Mouse (Mus musculus) intestine, embryonic 14.5 days (tissue): ENCODE data around the gene Tmem222. TPM values are rescaled to one million over a fixed set of nuclear protein-coding genes. Genes with fewer than 3 reads are reported as not detected.

Source experiments
- ATAC-seq: fragments of 200-750 bp; cut with Nextera tagmentation; replicated peaks from 2 replicates; pipeline ENCODE4 v1.8.0; 2017; ENCODE audit warnings: low read depth, moderate number of reproducible peaks, moderate TSS enrichment, moderate library complexity; ENCODE audit not compliant: low FRiP score, low TSS enrichment
- DNase-seq: peaks from one replicate; pipeline ENCODE4 v3.0.0-alpha.2; 2018; ENCODE audit warnings: low spot score
- H3K27ac ChIP-seq: fragments of 300-500 bp; sonication (generic); 2 replicates; pipeline ENCODE4 v1.5.1; 2014; ENCODE audit warnings: low read depth, mild to moderate bottlenecking, control low read depth
- H3K27me3 ChIP-seq: fragments of 300-500 bp; sonication (generic); replicated peaks from 2 replicates; pipeline ENCODE4 v1.6.1; 2014; ENCODE audit warnings: low read length, control low read depth; ENCODE audit not compliant: control insufficient read depth, insufficient read depth
- H3K36me3 ChIP-seq: fragments of 300-500 bp; sonication (generic); 2 replicates; pipeline ENCODE4 v1.6.1; 2014; ENCODE audit warnings: low read length, control low read depth; ENCODE audit not compliant: control insufficient read depth, insufficient read depth
- H3K4me1 ChIP-seq: fragments of 300-500 bp; sonication (generic); replicated peaks from 2 replicates; pipeline ENCODE4 v1.6.1; 2014; ENCODE audit warnings: low read length, control low read depth, mixed read lengths; ENCODE audit not compliant: control insufficient read depth, insufficient read depth
- H3K4me2 ChIP-seq: fragments of 300-500 bp; sonication (generic); 2 replicates; pipeline ENCODE4 v1.6.1; 2014; ENCODE audit warnings: low read length
- H3K4me3 ChIP-seq: fragments of 300-500 bp; sonication (generic); 2 replicates; pipeline ENCODE4 v1.5.1; 2014; ENCODE audit warnings: low read depth, low read length, control low read depth, mixed read lengths
- H3K9ac ChIP-seq: fragments of 300-500 bp; sonication (generic); 2 replicates; pipeline ENCODE4 v1.6.1; 2014; ENCODE audit warnings: mild to moderate bottlenecking, low read length
- H3K9me3 ChIP-seq: fragments of 300-500 bp; sonication (generic); 2 replicates; pipeline ENCODE4 v1.6.1; 2016; ENCODE audit warnings: low read length, control low read depth; ENCODE audit not compliant: control insufficient read depth
- WGBS: fragments of 180-500 bp; shearing (Covaris S2); extraction: QIAGEN DNeasy Blood & Tissue Kit; methylation state at CpG from one replicate; pipeline ENCODE4 v1.1.7; 2014; 5-methylcytosine and 5-hydroxymethylcytosine counted together
- polyA plus RNA-seq: library from polyadenylated mRNA; unstranded; fragments of >200 nt; fragmentation: Nextera tagmentation; extraction: Ambion mirVana; gene quantifications from 2 replicates; pipeline ENCODE4 v1.2.1, GENCODE M21; 2014

The Tmem222 gene
- polyA plus RNA-seq, 1 experiment from 2014 or later = 84.6 TPM

DNA sequence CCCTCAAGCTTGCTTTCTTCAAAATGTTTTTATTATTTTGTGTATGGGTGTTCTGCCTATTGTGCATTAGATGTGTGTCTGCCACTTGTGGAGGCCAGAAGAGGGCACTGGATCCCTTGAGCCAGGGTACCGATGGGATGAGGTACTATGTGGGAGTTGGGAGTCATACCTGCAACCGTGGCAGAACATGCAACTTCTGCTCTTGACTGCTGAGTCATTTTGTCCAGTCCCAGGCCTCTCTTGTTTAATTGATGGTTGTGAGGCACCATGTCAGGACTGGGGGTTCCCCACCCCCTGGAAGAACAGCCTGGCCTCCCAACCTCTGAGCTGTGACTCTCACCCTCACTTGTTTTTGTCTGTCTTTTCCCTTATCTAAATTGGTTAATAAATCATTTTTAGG, 13.0 kb downstream of the Tmem222 start:
- H3K9ac ChIP-seq = no peak overlapping the region
- H3K4me1 ChIP-seq = no peaks in the 10 kb centered on the region
- H3K4me3 ChIP-seq = no peak overlapping the region
- H3K36me3 ChIP-seq = peaks cover 54% of the 10 kb centered on the region
- H3K4me2 ChIP-seq = no peak overlapping the region
- H3K27ac ChIP-seq = no peak overlapping the region
- H3K27me3 ChIP-seq = no peaks in the 10 kb centered on the region
- H3K9me3 ChIP-seq = 0 out of 2 replicates have a peak, but pooled peaks cover 3% of the 10 kb centered on the region
- 90% methylated on average over 2 of the region's 2 CpGs for WGBS
- DNase-seq = no peak
- ATAC-seq = no peak

DNA sequence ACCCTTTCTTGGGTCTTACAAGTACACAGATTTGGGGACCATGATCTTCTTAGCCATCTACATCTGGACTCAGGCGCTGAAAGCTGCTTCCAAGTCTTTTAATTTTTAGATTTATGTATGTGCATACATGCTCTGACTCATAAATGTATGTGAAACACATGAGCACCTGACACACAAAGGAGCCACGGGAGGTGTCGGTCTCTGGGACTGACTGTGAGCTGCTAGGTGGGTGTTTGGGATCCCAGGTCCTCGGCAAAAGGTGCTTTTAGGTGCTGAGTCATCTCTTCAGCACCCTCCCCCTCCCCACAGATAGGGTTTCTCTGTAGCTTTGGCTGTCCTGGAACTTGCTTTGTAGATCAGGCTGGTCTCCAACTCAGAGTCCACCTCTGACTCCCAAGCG, 13.8 kb downstream of the Tmem222 start:
- Histone ChIP-seq H3K27ac (no peak overlapping the region), H3K36me3 (peaks cover 46% of the 10 kb centered on the region), H3K27me3 (no peaks in the 10 kb centered on the region), H3K4me2 (no peak overlapping the region), H3K9me3 (0 out of 2 replicates have a peak, but pooled peaks cover 3% of the 10 kb centered on the region), H3K4me1 (no peaks in the 10 kb centered on the region), H3K9ac (no peak overlapping the region), H3K4me3 (no peak overlapping the region)
- no peak for ATAC-seq
- 89% methylated on average over 5 of the region's 5 CpGs for WGBS
- no peak for DNase-seq

DNA sequence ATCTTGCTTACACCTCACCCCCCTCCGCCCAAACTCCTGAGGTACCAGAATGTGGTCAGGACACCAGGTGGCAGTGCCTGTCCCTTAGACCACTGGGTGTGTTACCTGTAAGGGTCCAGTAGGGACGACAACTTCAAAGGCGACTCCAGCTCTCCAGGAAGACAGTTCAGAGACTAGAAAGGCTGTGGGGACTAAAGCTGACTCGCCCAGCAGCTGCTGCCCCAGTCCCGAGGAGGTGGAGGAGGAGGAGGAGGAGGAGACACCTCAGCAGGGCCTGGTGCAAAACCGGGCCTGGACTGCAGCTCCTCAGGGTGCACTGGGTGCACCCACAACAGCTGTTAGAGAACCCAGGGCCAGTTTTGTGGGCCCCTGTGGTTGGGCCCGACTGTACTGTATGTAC, 14.7 kb downstream of the Tmem222 start, which contains the start of gene Sytl1:
Sytl1 (minus strand) TSS at position 232 of the 400 bp plus-strand sequence.
- no peak within 1 kb of the TSS for H3K9ac ChIP-seq
- 37% methylated on average over 7 of the region's 7 CpGs for WGBS
- H3K36me3 ChIP-seq = peaks cover 37% of the 10 kb centered on the region
- ATAC-seq = no peak
- no peak within 1 kb of the TSS for H3K4me2 ChIP-seq
- no peak within 1 kb of the TSS for H3K27ac ChIP-seq
- H3K9me3 ChIP-seq = 0 out of 2 replicates have a peak, but pooled peaks cover 3% of the 10 kb centered on the region
- DNase-seq = no peak
- H3K4me3 ChIP-seq = no peak within 1 kb of the TSS
- no peaks in the 10 kb centered on the region for H3K27me3 ChIP-seq
- H3K4me1 ChIP-seq = no peaks in the 10 kb centered on the region

DNA sequence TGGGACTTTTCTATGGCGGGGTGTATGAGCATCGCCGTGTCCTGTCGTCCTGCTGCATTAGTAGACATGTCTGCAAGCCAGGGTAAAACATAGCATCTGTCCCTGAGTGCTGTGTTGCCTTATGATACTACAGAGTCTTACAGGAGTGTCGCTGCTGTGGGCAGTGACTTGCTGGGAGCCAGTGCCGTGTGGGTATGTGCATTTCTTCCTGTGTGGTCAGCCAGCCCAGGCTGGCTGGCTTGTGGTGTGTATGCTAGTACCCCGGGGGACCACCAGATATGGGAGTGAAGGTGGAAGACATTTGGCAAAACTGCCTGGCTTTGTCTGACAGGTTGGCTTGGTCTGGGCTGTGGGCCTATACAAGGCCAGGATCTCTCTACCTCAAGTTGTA, 15.2 kb downstream of the Tmem222 start:
- ATAC-seq (no peak), DNase-seq (no peak)
- peaks cover 32% of the 10 kb centered on the region for H3K36me3 ChIP-seq
- H3K9ac ChIP-seq = no peak overlapping the region
- H3K9me3 ChIP-seq = 0 out of 2 replicates have a peak, but pooled peaks cover 3% of the 10 kb centered on the region
- no peak overlapping the region for H3K4me3 ChIP-seq
- H3K27ac ChIP-seq = no peak overlapping the region
- WGBS = 76% methylated on average over 7 of the region's 7 CpGs
- no peak overlapping the region for H3K4me2 ChIP-seq
- H3K4me1 ChIP-seq = no peaks in the 10 kb centered on the region
- H3K27me3 ChIP-seq = 0 out of 2 replicates have a peak, but pooled peaks cover 3% of the 10 kb centered on the region

DNA sequence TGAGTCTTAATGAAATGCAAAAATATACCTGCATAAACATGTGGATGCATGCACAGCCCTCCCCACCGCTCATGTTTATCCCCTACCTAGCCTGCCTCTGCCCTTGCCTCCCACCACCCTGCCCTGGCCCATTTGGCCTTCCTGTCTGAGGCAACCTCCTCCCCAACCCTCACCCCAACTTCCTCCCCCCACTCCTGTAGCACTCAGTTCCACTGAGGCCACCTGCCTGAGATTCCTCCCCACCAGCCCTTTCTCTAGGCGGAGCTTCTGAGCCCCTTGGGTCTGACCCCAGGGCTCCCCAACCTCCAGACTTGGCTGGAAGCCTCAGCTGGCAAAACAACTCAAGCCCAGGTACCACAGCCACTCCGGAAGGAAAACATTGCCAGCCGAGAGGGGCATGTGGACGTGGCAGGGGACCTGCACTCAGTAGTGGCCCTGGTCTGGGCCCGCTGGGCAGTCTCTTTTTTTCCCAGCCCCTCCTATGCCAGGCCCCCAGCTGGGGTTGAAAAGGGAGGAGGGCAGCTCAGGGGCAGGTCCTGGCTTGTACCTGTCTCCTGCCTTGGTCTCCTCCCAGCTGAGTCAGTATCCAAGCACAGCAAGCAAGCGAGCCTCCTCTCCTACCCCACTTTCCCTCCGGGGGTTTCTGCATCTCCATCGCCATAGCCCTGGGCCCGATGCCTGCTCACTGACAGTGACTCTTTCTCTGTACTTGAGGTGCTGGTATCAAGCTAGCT, 15.8 kb downstream of the Tmem222 start:
- WGBS = 52% methylated on average over 10 of the region's 10 CpGs
- Histone ChIP-seq H3K4me2 (no peak overlapping the region), H3K27ac (no peak overlapping the region)

DNA sequence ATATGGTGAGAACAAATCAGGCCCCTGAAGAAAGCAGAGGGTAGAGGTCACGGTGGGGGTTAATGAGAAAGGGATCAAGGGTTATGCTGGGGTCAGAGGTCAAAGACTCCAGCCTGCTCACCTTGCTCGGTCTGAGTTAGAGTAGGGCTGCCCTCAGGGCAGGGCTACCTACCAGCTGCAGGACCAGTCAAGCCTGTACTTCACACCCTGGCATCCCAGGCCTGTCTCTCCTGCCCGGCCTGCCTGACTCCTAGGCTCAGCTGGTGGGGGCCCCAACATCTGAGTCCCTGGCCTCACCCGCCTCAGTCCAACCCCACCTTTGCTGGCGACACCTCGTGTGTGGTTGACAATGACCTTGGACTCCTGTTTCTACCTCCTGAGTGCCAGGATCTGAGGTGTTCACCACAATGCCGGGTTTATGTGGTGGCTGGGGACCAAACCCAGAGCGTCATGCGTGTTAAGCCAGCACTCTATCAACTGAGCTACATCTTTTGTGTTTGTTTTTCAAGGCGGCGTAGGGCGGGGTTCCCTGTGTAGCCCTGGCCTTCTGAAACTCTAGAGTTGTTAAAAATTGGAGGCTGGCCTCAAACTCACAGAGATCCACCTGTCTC, 19.7 kb downstream of the Tmem222 start:
- DNase-seq (no peak), ATAC-seq (0 out of 2 replicates have a peak, but pooled peaks have one; percentile 40)
- no peaks in the 10 kb centered on the region for H3K9me3 ChIP-seq
- H3K27ac ChIP-seq = no peak overlapping the region
- H3K4me2 ChIP-seq = no peak overlapping the region
- H3K9ac ChIP-seq = no peak overlapping the region
- H3K4me3 ChIP-seq = no peak overlapping the region
- peaks cover 26% of the 10 kb centered on the region for H3K27me3 ChIP-seq
- H3K36me3 ChIP-seq = no peaks in the 10 kb centered on the region
- 68% methylated on average over 12 of the region's 12 CpGs for WGBS
- no peaks in the 10 kb centered on the region for H3K4me1 ChIP-seq

More for the DNA sequence above, 15.8 kb downstream of the Tmem222 start:
- no peak overlapping the region for H3K9ac ChIP-seq
- H3K36me3 ChIP-seq = peaks cover 26% of the 10 kb centered on the region
- no peak overlapping the region for H3K4me3 ChIP-seq
- ATAC-seq (no peak), DNase-seq (no peak)
- no peaks in the 10 kb centered on the region for H3K4me1 ChIP-seq
- peaks cover 7% of the 10 kb centered on the region for H3K27me3 ChIP-seq
- 0 out of 2 replicates have a peak, but pooled peaks cover 3% of the 10 kb centered on the region for H3K9me3 ChIP-seq

DNA sequence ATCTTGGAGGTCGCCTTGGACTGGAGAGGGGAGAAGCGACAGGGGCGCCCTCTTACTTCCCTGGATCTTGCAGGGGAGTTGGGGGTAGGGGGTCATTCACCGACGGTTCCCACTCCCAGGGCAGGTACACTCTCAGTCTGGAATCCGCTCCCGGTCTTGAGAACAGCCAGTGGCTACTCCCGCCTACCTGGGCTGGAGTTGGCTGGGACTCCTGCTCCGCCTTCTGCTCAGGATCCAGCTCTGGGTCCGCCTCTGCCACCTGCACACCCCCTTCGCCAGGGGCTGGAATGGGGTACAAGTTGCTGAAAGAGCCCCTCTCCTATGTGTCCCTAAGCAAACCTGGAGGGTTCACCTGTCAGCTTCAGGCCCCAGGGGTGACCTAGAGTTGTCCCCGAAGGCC, 20.4 kb downstream of the Tmem222 start:
- peaks cover 32% of the 10 kb centered on the region for H3K27me3 ChIP-seq
- no peaks in the 10 kb centered on the region for H3K4me1 ChIP-seq
- ATAC-seq (no peak), DNase-seq (no peak)
- no peak overlapping the region for H3K27ac ChIP-seq
- no peaks in the 10 kb centered on the region for H3K9me3 ChIP-seq
- no peak overlapping the region for H3K4me3 ChIP-seq
- peak overlapping the region; percentile 25 for H3K4me2 ChIP-seq
- H3K9ac ChIP-seq = no peak overlapping the region
- WGBS = 30% methylated on average over 11 of the region's 12 CpGs
- no peaks in the 10 kb centered on the region for H3K36me3 ChIP-seq

DNA sequence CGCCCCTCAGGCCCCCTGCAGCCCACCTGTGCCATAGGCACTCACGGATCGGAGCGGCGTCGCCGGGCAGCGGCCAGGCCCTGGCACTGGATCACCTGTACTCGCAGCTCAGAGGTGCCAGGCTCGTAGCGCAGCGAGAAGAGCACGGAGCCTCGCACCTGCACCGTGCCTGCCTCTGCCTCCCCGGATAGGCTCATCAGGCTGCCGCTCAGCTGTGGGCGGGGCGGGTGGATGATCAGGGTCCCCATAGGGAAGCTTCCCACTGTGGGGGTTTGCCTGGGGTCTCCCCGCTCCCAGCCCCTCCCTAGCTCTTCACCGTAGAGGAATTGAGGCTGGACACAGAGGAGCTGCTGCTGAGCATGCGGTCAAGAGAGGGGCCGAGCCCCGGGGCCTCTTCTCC, 20.8 kb downstream of the Tmem222 start:
- no peak overlapping the region for H3K4me3 ChIP-seq

More for the DNA sequence above, 20.8 kb downstream of the Tmem222 start:
- Histone ChIP-seq H3K4me2 (peak overlapping the region; percentile 25), H3K27me3 (peaks cover 36% of the 10 kb centered on the region), H3K27ac (no peak overlapping the region), H3K4me1 (no peaks in the 10 kb centered on the region), H3K36me3 (no peaks in the 10 kb centered on the region), H3K9me3 (no peaks in the 10 kb centered on the region), H3K9ac (no peak overlapping the region)
- DNase-seq (peak; percentile 73), ATAC-seq (no peak)
- 14% methylated on average over 24 of the region's 24 CpGs for WGBS
